Mouse (Mus musculus): Measurements from ENCODE around the gene Dis3l2. TPM values are rescaled to one million over a fixed set of nuclear protein-coding genes. Genes with fewer than 3 reads are reported as not detected.

Gene Dis3l2
- polyA plus RNA-seq, 1 experiment from 2014 or later = 41.7 TPM

DNA sequence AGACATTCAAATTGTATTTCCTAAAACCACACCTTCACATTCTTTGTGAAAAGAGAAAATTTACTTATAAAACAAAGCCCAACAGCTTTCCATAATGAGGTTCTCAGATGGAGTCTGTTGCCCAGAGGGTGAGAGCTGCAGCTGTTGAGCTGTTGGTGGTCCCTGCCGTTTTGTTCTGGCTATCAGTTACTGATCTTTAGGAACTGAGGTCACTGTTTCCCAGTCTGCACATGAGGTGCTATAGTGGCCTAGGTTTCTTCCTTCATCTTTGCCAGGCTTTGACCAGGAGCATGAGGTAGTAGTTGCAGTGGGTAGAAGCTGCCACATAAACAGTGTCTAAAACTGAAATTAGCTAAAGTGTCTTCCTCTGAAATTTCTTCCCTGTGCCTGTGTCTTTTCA, 155.8 kb downstream of the Dis3l2 start:
- H3K9ac ChIP-seq = no peak overlapping the region
- 50% methylated on average over 1 of the region's 1 CpGs for WGBS
- ATAC-seq (ENCODE audit: low FRiP score) = no peak
- no peak overlapping the region for H3K27ac ChIP-seq
- no peaks in the 10 kb centered on the region for H3K4me1 ChIP-seq
- no peaks in the 10 kb centered on the region for H3K9me3 ChIP-seq
- H3K36me3 ChIP-seq (replicated peaks) = peaks cover 18% of the 10 kb centered on the region
- H3K4me3 ChIP-seq (replicated peaks) = no peak overlapping the region
- H3K4me2 ChIP-seq = no peak overlapping the region
- H3K27me3 ChIP-seq = no peaks in the 10 kb centered on the region

DNA sequence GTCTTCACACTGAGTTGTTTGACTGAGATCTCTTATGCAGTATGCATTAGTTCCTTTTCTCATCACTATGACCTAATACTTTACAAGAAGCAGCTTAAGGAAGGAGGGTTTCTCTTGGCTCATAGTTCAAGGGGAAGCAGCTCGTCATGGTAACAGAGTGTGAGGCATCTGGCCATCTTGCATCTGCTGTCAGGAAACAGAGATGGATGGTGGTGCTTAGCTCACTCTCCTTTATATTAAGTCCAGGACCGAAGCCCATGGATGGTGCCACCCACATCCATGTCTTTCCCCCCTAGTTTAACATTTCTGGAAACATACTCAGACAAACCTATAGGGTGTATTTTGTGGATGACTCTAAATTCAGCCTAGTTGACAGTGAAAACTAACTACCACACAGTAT, 170.1 kb downstream of the Dis3l2 start:
- no peak overlapping the region for H3K9ac ChIP-seq
- H3K36me3 ChIP-seq (replicated peaks) = peaks cover 4% of the 10 kb centered on the region; the same call in 1 of the 2 replicates
- no peak for ATAC-seq (ENCODE audit: low FRiP score)
- no peaks in the 10 kb centered on the region for H3K9me3 ChIP-seq
- no peak overlapping the region for H3K4me3 ChIP-seq (replicated peaks)
- H3K4me2 ChIP-seq = no peak overlapping the region
- H3K27ac ChIP-seq = no peak overlapping the region
- 83% methylated on average over 2 of the region's 2 CpGs for WGBS
- H3K4me1 ChIP-seq = no peaks in the 10 kb centered on the region
- H3K27me3 ChIP-seq = no peaks in the 10 kb centered on the region

DNA sequence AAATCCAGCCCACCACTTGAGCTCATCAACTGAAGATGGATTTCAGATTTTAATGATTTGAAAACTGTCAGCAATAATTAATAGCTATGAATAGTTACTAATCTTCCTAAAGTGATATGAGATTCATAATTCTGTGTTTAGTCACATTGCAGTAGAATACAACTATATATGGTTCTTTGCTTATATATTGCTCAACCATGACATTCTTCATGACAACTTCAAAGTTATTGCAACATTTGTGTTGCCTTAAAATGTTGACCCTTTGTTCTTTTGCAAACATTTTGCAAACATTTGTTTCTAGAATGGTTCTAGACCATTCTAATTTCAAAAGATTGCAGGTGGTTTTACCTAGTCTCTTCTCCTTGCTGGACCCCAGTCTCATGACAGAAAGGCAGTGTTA, 175.1 kb downstream of the Dis3l2 start:
- H3K9ac ChIP-seq = no peak overlapping the region
- peaks cover 4% of the 10 kb centered on the region; the same call in 1 of the 2 replicates for H3K36me3 ChIP-seq (replicated peaks)
- no peak overlapping the region for H3K4me2 ChIP-seq
- H3K9me3 ChIP-seq = no peaks in the 10 kb centered on the region
- no peak overlapping the region for H3K4me3 ChIP-seq (replicated peaks)
- no peak for ATAC-seq (ENCODE audit: low FRiP score)
- H3K27me3 ChIP-seq = no peaks in the 10 kb centered on the region
- no peaks in the 10 kb centered on the region for H3K4me1 ChIP-seq
- H3K27ac ChIP-seq = no peak overlapping the region

DNA sequence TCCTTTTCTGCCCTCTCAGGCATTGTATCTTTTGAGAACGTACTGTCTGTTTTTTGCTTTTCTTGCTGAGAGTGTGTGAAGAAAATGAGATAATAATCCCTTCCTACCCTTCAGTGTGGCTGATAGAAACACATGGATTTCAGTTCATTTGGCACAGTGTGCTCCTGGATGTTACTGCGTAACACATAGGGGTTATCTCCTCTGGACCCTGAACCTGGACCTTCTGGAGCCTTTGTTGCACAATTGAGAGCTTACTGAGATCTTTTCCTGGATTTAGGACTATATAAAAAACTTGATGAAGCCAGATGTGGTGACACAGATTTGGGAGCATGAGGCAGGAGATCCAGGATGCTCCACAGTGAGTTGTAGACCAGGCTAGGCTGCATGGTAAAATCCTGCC, 175.9 kb downstream of the Dis3l2 start:
- no peak for ATAC-seq (ENCODE audit: low FRiP score)
- Histone ChIP-seq H3K9me3 (no peaks in the 10 kb centered on the region), H3K27ac (no peak overlapping the region), H3K4me3 (replicated peaks) (no peak overlapping the region), H3K4me1 (no peaks in the 10 kb centered on the region), H3K36me3 (replicated peaks) (peaks cover 4% of the 10 kb centered on the region; the same call in 1 of the 2 replicates), H3K27me3 (no peaks in the 10 kb centered on the region), H3K4me2 (no peak overlapping the region), H3K9ac (no peak overlapping the region)
- 92% methylated on average over 2 of the region's 2 CpGs for WGBS

DNA sequence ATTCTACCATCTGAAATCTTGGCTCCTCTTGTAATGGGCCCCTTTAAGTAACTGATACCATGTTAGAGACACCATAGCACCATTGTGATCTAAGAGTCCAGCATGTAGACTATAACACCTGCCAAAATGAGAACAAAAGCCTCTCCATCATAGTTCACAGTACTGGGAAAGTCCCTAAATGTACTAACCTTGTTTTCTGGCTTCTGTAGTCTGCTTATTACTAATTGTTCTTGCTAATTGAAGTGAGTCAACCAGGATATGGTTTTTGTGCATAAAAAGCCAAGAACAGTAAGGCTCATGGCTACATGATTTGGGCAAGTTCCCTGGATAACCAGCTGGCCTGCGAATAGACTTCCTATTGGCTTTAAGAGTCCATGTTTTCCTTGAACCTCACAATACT, 183.5 kb downstream of the Dis3l2 start:
- Histone ChIP-seq H3K27me3 (no peaks in the 10 kb centered on the region), H3K36me3 (replicated peaks) (no peaks in the 10 kb centered on the region), H3K27ac (no peak overlapping the region), H3K9ac (no peak overlapping the region), H3K9me3 (no peaks in the 10 kb centered on the region), H3K4me1 (no peaks in the 10 kb centered on the region), H3K4me3 (replicated peaks) (no peak overlapping the region), H3K4me2 (no peak overlapping the region)
- ATAC-seq (ENCODE audit: low FRiP score) = no peak
- 83% methylated on average over 1 of the region's 1 CpGs for WGBS

DNA sequence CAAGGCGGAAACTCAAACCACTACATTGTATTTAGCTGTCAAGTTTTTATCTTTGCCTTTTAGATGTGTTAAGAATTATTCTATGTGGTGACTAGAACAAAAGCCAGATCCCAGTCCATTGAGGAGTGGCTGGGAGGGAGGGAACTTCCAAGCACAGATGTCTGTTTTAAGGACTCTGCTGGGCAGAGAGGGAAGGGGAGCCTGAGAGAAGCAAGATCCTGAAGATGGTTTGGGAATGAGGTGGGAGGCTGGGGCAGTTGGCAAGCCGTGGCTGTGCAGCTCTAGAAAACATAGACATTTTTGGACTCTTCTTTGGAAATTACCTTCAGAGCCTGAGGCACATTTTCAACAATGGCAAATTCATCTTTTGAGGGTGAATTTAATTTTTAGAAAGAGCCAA, 208.9 kb downstream of the Dis3l2 start:
- no peaks in the 10 kb centered on the region for H3K9me3 ChIP-seq
- H3K4me3 ChIP-seq (replicated peaks) = no peak overlapping the region
- WGBS = 85% methylated on average over 2 of the region's 2 CpGs
- ATAC-seq (ENCODE audit: low FRiP score) = no peak
- H3K27me3 ChIP-seq = no peaks in the 10 kb centered on the region
- no peak overlapping the region for H3K27ac ChIP-seq
- no peak overlapping the region for H3K4me2 ChIP-seq
- no peak overlapping the region for H3K9ac ChIP-seq
- H3K36me3 ChIP-seq (replicated peaks) = no peaks in the 10 kb centered on the region
- H3K4me1 ChIP-seq = peaks cover 7% of the 10 kb centered on the region; the same call in 1 of the 2 replicates

DNA sequence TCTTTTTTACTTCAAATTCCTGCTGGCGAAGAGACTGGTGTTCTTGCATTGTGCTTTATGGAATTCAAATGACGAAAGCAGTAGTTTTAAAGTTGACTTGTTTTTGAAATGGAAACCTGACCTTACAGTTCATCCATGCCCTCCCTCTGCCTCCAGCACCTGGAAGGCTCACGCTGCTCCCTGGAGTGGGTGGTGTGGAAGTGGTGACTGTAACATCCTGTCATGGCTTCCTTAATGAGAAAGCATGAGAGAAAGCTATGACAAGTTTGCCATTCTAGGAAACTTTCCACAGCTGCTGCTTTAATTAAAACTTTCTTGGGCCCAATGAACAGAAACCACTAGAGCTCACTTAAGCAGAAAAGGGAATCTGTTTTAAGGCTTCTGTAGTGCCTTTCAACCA, 210.3 kb downstream of the Dis3l2 start:
- Histone ChIP-seq H3K9ac (no peak overlapping the region), H3K4me1 (peaks cover 7% of the 10 kb centered on the region; the same call in 1 of the 2 replicates), H3K4me2 (no peak overlapping the region), H3K4me3 (replicated peaks) (no peak overlapping the region), H3K27ac (no peak overlapping the region), H3K27me3 (no peaks in the 10 kb centered on the region), H3K36me3 (replicated peaks) (no peaks in the 10 kb centered on the region), H3K9me3 (no peaks in the 10 kb centered on the region)
- WGBS = 95% methylated on average over 3 of the region's 3 CpGs
- ATAC-seq (ENCODE audit: low FRiP score) = no peak

DNA sequence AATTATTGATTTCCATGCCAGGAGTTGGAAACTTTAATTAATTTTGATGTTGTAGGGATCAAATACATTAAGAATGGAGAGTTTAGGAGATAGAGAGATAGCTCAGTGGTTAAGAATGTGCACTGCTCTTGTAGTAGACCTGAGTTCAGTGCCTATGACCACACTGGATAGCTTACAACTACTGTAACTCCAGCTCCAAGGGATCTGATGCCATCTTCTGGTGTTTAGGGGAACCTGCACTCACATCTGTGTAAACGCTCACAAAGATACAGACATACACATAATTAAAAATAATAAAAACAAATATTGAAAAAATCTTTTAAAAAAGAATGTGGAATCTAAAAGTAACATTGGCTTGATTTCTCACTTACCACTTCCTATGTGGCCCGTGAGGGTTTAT, 211.1 kb downstream of the Dis3l2 start:
- no peaks in the 10 kb centered on the region for H3K36me3 ChIP-seq (replicated peaks)
- 92% methylated on average over 2 of the region's 2 CpGs for WGBS
- no peak overlapping the region for H3K4me2 ChIP-seq
- no peaks in the 10 kb centered on the region for H3K27me3 ChIP-seq
- H3K27ac ChIP-seq = no peak overlapping the region
- no peak overlapping the region for H3K9ac ChIP-seq
- ATAC-seq (ENCODE audit: low FRiP score) = no peak
- H3K9me3 ChIP-seq = no peaks in the 10 kb centered on the region
- peaks cover 7% of the 10 kb centered on the region; the same call in 1 of the 2 replicates for H3K4me1 ChIP-seq
- H3K4me3 ChIP-seq (replicated peaks) = no peak overlapping the region

DNA sequence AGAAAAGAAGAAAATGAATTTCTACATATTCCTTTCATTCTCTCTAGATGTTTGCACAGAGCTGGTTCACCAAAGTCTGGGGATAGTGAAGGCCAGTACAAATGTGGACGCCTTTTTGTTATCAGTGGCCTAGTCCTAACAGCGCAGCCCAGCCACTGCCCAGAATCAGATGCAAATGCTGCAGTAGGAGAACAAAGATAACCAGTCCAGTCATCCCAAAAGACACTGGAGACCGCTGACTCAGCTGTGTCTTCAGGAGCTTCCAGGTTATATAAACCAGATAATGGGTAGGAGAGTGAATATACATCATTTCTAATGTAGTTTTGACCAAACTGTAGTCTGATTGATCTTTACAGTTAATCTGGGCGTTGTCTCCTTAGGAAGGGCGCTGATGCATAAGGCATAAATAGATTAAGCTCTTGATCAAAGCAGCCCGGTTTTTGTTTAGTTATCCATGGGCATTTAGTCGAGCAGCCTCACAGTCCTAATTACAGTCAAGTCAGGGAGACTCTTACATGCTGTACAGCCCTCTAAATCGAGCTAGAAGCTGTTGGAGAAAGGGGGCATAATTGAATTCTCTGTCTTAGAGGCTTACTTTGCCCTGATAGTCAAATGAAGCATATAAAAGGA, 212.9 kb downstream of the Dis3l2 start:
- Histone ChIP-seq H3K4me2 (no peak overlapping the region), H3K27ac (no peak overlapping the region), H3K27me3 (no peaks in the 10 kb centered on the region), H3K9ac (no peak overlapping the region), H3K4me3 (replicated peaks) (no peak overlapping the region), H3K4me1 (peaks cover 7% of the 10 kb centered on the region; the same call in 1 of the 2 replicates), H3K36me3 (replicated peaks) (no peaks in the 10 kb centered on the region), H3K9me3 (no peaks in the 10 kb centered on the region)
- 55% methylated on average over 8 of the region's 8 CpGs for WGBS
- ATAC-seq (ENCODE audit: low FRiP score) = no peak

DNA sequence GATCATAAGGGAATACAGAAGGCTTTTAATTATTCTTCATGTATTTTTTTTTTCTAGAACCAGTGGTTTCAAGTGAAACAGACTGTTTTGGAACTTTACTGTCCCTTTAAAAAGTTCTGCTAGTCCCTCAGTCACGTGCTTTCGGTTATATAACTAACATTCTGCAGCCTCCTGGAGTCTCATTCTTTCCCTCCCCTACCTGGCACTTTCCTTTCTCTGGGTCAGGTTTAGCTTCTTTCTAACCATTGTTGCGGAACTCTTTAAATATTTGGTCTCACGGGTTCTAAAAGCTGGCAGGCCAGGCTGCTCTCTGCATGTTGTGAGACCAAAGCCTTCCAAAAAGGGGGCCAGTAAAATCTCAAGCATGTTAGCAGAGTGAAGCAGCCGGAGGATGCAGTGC, 222.2 kb downstream of the Dis3l2 start:
- Histone ChIP-seq H3K4me3 (replicated peaks) (no peak overlapping the region), H3K9me3 (no peaks in the 10 kb centered on the region), H3K27me3 (no peaks in the 10 kb centered on the region), H3K36me3 (replicated peaks) (0 out of 2 replicates have a peak, but pooled peaks cover 3% of the 10 kb centered on the region), H3K27ac (no peak overlapping the region), H3K9ac (no peak overlapping the region), H3K4me2 (no peak overlapping the region), H3K4me1 (no peaks in the 10 kb centered on the region)
- ATAC-seq (ENCODE audit: low FRiP score) = no peak
- 73% methylated on average over 5 of the region's 5 CpGs for WGBS

DNA sequence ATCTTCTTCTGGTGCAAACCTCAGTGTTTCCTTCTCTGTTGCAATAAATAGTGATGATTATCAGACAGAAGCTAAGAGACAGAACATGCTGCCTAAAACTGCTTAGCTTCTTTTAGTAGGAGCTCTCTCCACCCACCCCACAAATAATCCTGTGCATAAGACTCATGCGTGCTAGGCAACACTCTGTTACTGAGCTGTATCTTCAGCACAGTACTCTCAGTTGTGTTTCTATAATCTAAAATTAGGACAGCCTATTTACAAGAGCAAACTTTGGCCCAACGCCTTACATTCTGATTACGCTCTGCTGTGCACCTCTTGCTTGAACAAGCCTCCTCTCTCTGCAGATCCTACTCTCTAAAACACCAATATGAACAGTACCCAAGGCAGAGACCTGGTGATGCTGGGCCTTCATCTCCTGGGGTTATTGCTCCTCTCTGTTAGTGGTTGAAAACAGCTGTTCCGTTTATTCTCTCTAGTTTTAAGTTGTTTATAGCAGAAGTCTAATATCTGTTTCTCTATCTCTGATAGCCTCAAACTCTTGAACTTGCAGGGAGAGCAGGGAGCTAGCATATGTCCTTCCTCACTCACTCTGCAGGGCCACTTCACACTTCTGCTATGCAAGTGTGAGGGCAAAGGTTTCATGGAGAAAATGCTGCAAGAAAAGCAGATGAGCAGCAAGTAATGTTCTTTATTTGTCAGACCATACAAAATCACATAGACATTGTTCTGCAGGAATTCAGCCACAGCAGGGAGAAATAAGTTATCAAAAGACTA, 228.2 kb downstream of the Dis3l2 start:
- 97% methylated on average over 4 of the region's 4 CpGs for WGBS

DNA sequence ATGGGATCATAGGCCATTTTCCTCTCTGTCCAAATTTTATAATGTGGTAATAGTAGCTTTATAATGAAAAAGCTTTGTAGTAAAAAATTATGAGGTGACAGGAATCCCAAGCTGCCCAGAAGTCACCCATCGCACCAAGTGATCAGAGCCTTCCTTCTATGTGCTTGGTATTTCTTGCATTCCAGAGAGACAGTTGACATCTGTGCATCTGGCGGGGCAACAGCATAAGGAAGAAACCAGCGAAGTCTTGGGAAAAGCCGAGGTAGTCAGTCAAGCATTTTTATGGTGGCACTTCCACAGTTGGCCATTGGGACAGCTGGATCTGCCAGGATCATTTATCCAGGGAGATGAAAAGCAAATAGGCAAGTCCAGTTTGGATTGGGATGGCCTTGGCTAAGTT, 229.2 kb downstream of the Dis3l2 start:
- no peak overlapping the region for H3K4me3 ChIP-seq (replicated peaks)
- no peaks in the 10 kb centered on the region for H3K4me1 ChIP-seq
- no peaks in the 10 kb centered on the region for H3K9me3 ChIP-seq
- no peak overlapping the region for H3K27ac ChIP-seq
- no peak overlapping the region for H3K4me2 ChIP-seq
- 0 out of 2 replicates have a peak, but pooled peaks cover 6% of the 10 kb centered on the region for H3K36me3 ChIP-seq (replicated peaks)
- H3K27me3 ChIP-seq = no peaks in the 10 kb centered on the region
- ATAC-seq (ENCODE audit: low FRiP score) = no peak
- 94% methylated on average over 4 of the region's 4 CpGs for WGBS
- H3K9ac ChIP-seq = no peak overlapping the region

More for the DNA sequence above, 228.2 kb downstream of the Dis3l2 start:
- Histone ChIP-seq H3K27me3 (no peaks in the 10 kb centered on the region), H3K9me3 (no peaks in the 10 kb centered on the region), H3K4me1 (no peaks in the 10 kb centered on the region), H3K27ac (no peak overlapping the region), H3K9ac (no peak overlapping the region), H3K4me3 (replicated peaks) (no peak overlapping the region), H3K4me2 (no peak overlapping the region), H3K36me3 (replicated peaks) (0 out of 2 replicates have a peak, but pooled peaks cover 6% of the 10 kb centered on the region)
- no peak for ATAC-seq (ENCODE audit: low FRiP score)

DNA sequence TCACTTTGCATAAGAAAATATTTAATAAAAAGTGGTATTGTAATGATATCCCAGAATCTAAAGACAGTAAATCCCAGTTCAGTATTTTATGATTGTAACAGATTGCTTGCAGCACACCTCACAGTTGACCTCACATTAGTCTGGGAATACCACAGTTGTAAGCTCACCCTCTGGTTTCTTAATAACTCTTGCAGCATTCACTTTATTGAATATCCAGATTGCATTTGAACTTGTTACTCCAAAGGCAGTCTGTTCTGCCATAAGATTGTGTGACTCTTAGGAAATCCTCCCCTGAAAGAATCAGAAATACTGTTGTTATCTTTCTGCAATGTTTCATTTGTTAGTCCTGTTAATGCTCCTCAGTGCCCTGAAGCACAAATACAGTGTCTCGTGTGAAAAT, 230.0 kb downstream of the Dis3l2 start:
- no peak for ATAC-seq (ENCODE audit: low FRiP score)
- Histone ChIP-seq H3K27me3 (no peaks in the 10 kb centered on the region), H3K4me3 (replicated peaks) (no peak overlapping the region), H3K4me2 (no peak overlapping the region), H3K27ac (no peak overlapping the region), H3K9me3 (no peaks in the 10 kb centered on the region), H3K9ac (no peak overlapping the region), H3K36me3 (replicated peaks) (0 out of 2 replicates have a peak, but pooled peaks cover 6% of the 10 kb centered on the region), H3K4me1 (no peaks in the 10 kb centered on the region)
- 87% methylated on average over 1 of the region's 1 CpGs for WGBS

All from forebrain, embryonic 12.5 days (tissue).